Mouse (Mus musculus) MN1 (cell line): ENCODE measurements around the gene Rhbdf2.
"Not testable (repeated sequence)": the region's sequence is repeated elsewhere in the genome, so short reads cannot be mapped to it uniquely, and the experiment has no call there.

Source experiments
- DNase-seq: peaks from one replicate; pipeline ENCODE4 v3.0.0-alpha.2; 2016; ENCODE audit warnings: low spot score

Gene Rhbdf2

DNA sequence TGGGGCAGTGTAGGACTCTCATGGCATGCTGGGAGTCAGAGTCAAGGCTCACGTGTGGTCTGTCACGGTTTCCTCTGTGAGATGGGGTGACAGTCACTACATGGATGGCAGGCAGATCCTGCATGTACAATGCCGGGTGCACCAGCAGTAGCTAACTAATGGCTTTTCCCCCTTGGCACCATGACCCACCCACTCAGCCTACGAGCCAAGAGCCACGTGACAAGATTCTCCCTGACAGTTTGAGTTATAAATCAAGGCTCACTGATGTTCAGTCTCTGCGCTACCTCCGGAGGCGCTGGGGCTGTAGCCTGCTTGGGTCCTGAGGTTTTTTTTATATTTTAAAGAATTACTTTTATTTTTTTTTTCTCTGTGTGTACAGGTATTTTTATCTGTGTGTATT lies 7.3 kb downstream of the Rhbdf2 start:
- DNase-seq = no peak

GRCm38 (mm10) chr11:116619156-116619555 lies 7.7 kb downstream of the Rhbdf2 start:
- DNase-seq = no peak

DNA sequence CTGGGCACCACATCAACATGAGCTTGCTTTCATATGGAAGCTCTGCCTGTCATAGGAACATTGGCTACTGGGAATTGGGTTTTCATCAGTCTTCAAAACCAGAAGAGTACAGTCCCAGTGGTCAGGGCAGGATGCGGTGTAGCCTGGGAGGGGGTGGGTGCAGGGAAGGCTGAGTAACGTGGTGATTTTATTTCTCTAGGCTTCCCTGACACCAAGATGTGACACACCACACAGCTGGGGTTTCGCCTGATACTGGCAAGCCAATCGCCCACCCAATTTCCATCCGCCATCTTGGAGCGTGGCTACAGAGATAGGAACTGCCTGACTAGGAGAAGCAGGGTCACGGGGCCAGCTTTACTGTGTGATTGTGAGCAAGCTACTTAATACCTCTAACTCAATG lies 8.2 kb downstream of the Rhbdf2 start:
- no peak for DNase-seq

DNA sequence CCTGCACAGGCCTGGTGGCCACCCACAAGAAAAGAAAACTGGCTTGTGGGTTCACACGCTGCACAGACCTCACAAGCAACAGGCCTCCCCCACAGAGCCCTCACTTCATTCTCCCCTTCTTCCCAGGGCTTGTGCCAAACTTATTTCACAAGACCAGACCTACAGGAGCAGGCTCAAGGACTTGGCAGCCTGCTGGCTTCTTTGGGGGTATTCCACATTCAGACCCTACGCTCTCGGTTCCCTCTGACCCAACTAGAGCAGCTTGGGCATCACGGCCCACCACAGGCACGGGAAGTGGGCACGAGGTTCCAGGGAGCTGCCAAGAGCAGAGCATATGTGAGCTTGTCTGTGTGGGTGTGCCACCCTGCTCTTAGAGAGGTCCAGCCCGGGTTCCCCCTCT lies 9.2 kb downstream of the Rhbdf2 start:
- DNase-seq = no peak

DNA sequence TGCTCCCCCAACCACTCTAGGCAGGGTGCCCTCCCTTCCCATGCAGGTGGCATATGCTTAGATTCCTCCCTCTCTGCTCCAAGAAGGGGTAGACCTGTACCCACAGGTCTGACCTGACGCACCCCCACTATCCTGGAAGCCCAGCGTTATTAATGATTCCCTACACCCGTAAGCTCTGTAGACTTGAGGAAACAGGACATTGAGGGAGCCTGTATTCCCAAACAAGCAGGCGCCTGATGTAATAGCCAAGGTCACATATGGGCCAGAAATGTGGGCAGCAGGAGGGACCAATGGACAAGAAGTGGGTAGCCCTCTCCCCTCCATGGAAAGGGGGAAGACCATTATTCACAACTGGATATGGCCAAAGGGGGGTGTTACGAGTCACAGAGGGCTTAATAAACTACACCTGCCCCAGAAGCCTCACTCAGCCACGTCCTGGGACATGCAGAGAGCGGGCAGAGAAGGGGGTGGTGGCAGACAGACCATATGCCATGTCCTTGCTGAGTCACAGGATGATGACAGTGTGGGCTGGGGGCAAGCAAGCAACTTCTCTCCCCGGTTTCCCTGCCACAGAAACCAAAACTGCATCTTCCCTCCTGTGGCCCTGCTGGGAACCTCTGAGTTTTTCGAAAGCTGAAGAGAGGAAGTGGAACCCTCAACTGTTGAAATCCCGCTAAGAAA lies 10.2 kb downstream of the Rhbdf2 start:
- DNase-seq = no peak

- no peak for DNase-seq
Observed at GRCm38 (mm10) chr11:116615735-116616437, 10.9 kb downstream of the Rhbdf2 start.

- no peak for DNase-seq
Observed at GRCm38 (mm10) chr11:116613234-116613633, 13.6 kb downstream of the Rhbdf2 start.

DNA sequence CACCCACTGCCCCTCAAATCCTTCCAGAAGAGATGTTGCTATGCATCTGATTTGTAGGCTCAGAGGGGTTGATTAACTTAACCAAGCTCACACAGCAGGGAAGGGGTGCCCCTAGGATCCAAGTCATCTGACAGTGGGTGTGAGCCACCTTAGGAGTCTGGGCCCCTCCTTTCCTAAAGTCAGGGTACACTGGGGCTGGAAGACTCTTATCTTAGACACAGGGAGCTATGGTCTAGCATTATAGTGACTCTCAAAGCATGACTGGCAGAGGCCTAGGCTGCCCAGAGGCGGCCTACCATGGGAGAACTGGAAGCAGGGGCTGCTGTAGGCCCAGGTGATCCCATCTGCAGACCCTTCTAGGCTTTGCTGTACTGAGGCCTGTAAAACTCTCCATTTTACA lies 14.3 kb downstream of the Rhbdf2 start:
- no peak for DNase-seq

GRCm38 (mm10) chr11:116611883-116612282 lies 14.9 kb downstream of the Rhbdf2 start:
- DNase-seq = no peak

GRCm38 (mm10) chr11:116611168-116611567 lies 15.7 kb downstream of the Rhbdf2 start:
- DNase-seq = not testable (repeated sequence)

GRCm38 (mm10) chr11:116609965-116610630 lies 16.7 kb downstream of the Rhbdf2 start:
- DNase-seq = no peak

GRCm38 (mm10) chr11:116607717-116608116 lies 19.1 kb downstream of the Rhbdf2 start:
- no peak for DNase-seq

GRCm38 (mm10) chr11:116604097-116604496 lies 22.7 kb downstream of the Rhbdf2 start:
- no peak for DNase-seq

GRCm38 (mm10) chr11:116603339-116603738 lies 23.5 kb downstream of the Rhbdf2 start:
- no peak for DNase-seq

DNA sequence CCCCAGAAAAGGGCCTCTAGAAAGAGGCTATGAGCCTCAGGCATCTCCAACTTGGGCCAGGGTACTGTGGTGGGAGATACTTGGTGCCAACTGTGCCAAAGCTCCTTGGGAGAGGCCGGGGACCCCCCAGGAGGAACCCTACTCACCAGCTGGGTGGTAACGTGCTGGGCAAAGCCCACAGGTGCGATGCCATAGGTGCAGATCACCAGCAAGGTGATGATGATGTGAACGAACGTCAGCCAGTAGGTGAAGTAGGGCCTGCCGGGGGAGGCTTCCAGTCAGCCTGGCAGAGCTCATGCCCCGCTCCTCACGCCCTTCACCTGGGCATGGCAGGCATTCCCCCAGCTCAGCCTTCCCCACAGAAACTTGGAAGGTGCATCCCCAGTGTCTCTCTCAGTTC lies 24.8 kb downstream of the Rhbdf2 start:
- no peak for DNase-seq

DNA sequence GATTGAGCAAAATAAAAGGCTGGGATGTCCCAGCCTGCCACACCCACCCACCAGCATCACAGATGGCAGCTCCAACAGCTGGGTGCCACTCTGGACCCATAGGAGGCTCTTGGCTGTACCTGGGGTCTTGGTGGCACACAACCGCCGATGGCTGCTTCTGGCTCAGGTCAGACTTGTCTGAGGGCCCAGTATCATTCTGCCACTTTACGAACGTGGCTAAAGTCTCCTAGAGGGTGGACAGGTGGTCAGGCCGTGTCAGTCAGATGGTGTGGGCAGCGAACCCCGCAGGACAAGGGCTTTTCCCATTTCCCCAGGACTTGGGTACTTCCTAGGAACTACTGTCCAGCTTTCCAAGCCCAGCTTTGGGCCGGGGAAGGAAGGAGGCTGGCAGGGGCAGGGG lies 25.7 kb downstream of the Rhbdf2 start:
- no peak for DNase-seq

DNA sequence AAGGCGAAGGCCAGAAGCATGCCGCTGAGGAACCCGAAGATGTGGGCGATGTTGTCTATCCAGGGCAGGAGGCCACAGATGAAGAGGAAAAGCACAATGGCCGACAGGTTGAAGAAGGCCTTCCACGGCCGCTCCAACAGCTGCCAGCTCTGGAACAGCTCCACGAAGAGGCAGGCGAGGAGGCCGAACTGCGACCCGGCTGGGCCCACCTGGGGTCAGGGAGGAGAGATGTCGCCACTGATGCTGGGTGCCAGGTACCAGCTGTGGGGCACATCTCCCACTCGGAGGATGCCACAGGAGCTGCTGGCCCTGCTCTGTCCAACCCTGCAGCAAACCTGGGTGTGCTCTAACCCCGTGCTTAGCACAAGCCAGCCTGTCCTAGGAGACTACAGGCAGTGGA lies 27.6 kb downstream of the Rhbdf2 start:
- DNase-seq = no peak

DNA sequence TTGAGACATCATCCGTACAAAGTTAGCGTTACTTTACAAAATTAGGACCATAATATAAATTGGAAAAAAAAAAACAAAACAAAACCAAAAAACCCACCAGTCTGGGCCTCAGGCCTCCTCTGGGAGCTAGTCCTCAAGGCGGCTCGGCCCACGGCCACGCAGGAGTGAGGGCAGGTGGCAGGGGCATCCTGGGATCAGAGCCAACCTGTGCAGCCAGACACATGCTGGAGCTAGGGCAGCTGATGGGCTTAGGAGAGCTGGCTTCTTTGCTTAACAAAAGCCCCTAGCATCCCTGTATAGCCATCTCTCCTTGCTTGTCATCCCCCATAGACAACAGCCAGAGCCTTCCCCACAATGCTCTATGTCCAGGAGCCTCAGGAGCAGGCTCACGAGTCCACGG lies 28.6 kb downstream of the Rhbdf2 start:
- no peak for DNase-seq

DNA sequence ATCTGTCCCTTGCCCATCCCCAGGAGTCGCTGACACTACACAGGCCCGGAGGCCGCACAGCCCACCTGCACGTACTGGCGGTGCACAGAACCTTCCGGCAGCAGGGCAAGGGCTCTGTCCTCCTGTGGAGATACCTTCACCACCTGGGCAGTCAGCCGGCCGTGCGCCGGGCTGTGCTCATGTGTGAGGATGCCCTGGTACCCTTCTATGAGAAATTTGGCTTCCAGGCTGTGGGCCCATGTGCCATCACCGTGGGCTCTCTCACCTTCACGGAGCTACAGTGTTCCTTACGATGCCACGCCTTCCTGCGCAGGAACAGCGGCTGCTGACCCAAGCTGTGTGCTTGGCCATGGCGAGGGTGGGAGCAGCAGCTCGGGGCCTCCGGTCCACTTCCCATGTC lies 30.1 kb downstream of the Rhbdf2 start:
- no peak for DNase-seq

GRCm38 (mm10) chr11:116593345-116593744 lies 33.5 kb downstream of the Rhbdf2 start:
- no peak for DNase-seq

- DNase-seq = peak; percentile 91
Observed at GRCm38 (mm10) chr11:116592428-116592827, 34.4 kb downstream of the Rhbdf2 start.

GRCm38 (mm10) chr11:116591621-116592020 lies 35.2 kb downstream of the Rhbdf2 start:
- DNase-seq = no peak

GRCm38 (mm10) chr11:116589574-116589973 lies 37.2 kb downstream of the Rhbdf2 start:
- DNase-seq = no peak
